Mouse (Mus musculus): Measurements from ENCODE around the gene Gdpgp1. TPM values are rescaled to one million over a fixed set of nuclear protein-coding genes. Genes with fewer than 3 reads are reported as not detected.
A peak's percentile ranks its signal among the peaks of the same experiment; 100 is the strongest.

Gene Gdpgp1
- total RNA-seq, 2 experiments from 2014 or later: 4.6 to 5.1 TPM

- intact Hi-C loops (cut with DNase I): loop anchor here (5.0 kb wide), 1 partner anchor 76 kb away; no protein-coding TSS in a partner anchor
- no peak for DNase-seq
Measured at GRCm38 (mm10) chr7:80218666-80219065, 14.0 kb upstream of the Gdpgp1 start.

GRCm38 (mm10) chr7:80220237-80220797, 12.3 kb upstream of the Gdpgp1 start:
- intact Hi-C loops (cut with DNase I): no loop called here
- DNase-seq: no peak

GRCm38 (mm10) chr7:80221179-80221750, 11.4 kb upstream of the Gdpgp1 start:
- no peak for DNase-seq
- intact Hi-C loops (cut with DNase I): no loop called here

- no peak for DNase-seq
- intact Hi-C loops (cut with DNase I): no loop called here
Measured at GRCm38 (mm10) chr7:80227065-80227464, 5.6 kb upstream of the Gdpgp1 start.

GRCm38 (mm10) chr7:80230196-80230595, 2.5 kb upstream of the Gdpgp1 start:
- intact Hi-C loops (cut with DNase I): no loop called here
- no peak for DNase-seq

GRCm38 (mm10) chr7:80231971-80232488, 635 bp upstream of the Gdpgp1 start:
- DNase-seq: no peak
- intact Hi-C loops (cut with DNase I): no loop called here

- no peak for DNase-seq
- intact Hi-C loops (cut with DNase I): no loop called here
Measured at GRCm38 (mm10) chr7:80233799-80234198, 1.1 kb downstream of the Gdpgp1 start.

- intact Hi-C loops (cut with DNase I): no loop called here
- DNase-seq: no peak
Measured at GRCm38 (mm10) chr7:80238542-80238941, 5.9 kb downstream of the Gdpgp1 start.

GRCm38 (mm10) chr7:80241661-80242060, 9.0 kb downstream of the Gdpgp1 start:
- no peak for DNase-seq
- intact Hi-C loops (cut with DNase I): no loop called here

- intact Hi-C loops (cut with DNase I): no loop called here
- DNase-seq: no peak
Measured at GRCm38 (mm10) chr7:80244851-80245250, 12.2 kb downstream of the Gdpgp1 start.

- peak; percentile 99 for DNase-seq
- intact Hi-C loops (cut with DNase I): no loop called here
Measured at GRCm38 (mm10) chr7:80246148-80246721, 13.6 kb downstream of the Gdpgp1 start, which contains the start of gene Ttll13. Gene Ttll13 (plus strand): TSS chr7:80246376.

GRCm38 (mm10) chr7:80246859-80247258, 14.2 kb downstream of the Gdpgp1 start:
- intact Hi-C loops (cut with DNase I): no loop called here
- no peak for DNase-seq

- intact Hi-C loops (cut with DNase I): no loop called here
- no peak for DNase-seq
Measured at GRCm38 (mm10) chr7:80252437-80252836, 19.8 kb downstream of the Gdpgp1 start.

- DNase-seq: no peak
- intact Hi-C loops (cut with DNase I): no loop called here
Measured at GRCm38 (mm10) chr7:80252886-80253285, 20.2 kb downstream of the Gdpgp1 start.

- intact Hi-C loops (cut with DNase I): no loop called here
- DNase-seq: no peak
Measured at GRCm38 (mm10) chr7:80255981-80256380, 23.3 kb downstream of the Gdpgp1 start.

- no peak for DNase-seq
- intact Hi-C loops (cut with DNase I): no loop called here
Measured at GRCm38 (mm10) chr7:80257706-80258105, 25.0 kb downstream of the Gdpgp1 start.

GRCm38 (mm10) chr7:80260625-80261371, 28.1 kb downstream of the Gdpgp1 start, which contains the start of gene Ngrn:
Gene Ngrn (plus strand): TSS chr7:80261215.
- intact Hi-C loops (cut with DNase I): no loop called here
- peak; percentile 87 for DNase-seq

- no peak for DNase-seq
- intact Hi-C loops (cut with DNase I): no loop called here
Measured at GRCm38 (mm10) chr7:80261372-80261990, 28.8 kb downstream of the Gdpgp1 start.

GRCm38 (mm10) chr7:80264606-80265005, 31.9 kb downstream of the Gdpgp1 start:
- DNase-seq: no peak
- intact Hi-C loops (cut with DNase I): no loop called here

GRCm38 (mm10) chr7:80267764-80268163, 35.1 kb downstream of the Gdpgp1 start:
- no peak for DNase-seq
- intact Hi-C loops (cut with DNase I): no loop called here
